Mouse (Mus musculus): ENCODE measurements at regions not wholly inside any gene's neighbourhood (a gene's known extent, or its start where the extent isn't known, plus 50 kb on each side); places are given as distances from the start of the nearest gene placed in this dataset.
A peak's percentile ranks its signal among the peaks of the same experiment; 100 is the strongest.

GRCm38 (mm10) chr14:113373036-113373695 is 58.8 kb downstream of the Tpm3-rs7 start:
- DNase-seq (ENCODE audit: low read depth, low spot score) = peak; percentile 9

Data from brain, adult 2 months (tissue).